Mouse (Mus musculus): ENCODE data around the gene Unc119. TPM values are rescaled to one million over a fixed set of nuclear protein-coding genes. Genes with fewer than 3 reads are reported as not detected.

Unc119 gene
- polyA plus RNA-seq, 1 experiment from 2014 or later: 62.8 TPM

DNA sequence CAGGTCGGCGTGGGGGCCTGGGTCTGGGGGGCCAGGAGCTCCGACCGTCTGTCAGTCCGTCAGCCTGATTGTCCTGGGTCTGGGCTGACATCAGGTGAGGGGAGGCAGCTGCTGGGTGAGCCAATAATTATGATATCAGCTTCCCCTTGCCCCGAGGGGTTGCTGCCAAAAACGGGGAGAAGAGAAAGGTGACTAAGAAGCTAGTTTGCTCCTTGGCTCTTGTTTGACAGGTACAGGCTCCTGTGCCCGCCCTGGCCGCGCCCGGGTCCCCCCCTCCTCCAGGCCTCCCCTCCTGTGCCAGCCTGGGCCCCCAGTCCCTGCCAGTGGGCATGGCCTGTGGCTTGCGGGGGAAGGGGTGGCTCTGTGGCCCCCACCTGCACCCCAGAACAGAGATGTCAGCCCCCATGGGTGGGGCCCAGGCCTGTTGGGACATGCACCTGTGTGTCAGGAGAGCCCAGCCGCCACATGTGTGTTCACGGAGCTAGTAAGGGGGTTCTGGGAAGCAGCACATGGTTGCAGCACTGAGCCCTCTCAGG lies 43.3 kb downstream of the Unc119 start, which contains the start of gene Foxn1:
Foxn1 (minus strand) TSS at position 51 of the 536 bp plus-strand sequence.
- WGBS: 73% methylated on average over 14 of the region's 14 CpGs
- Histone ChIP-seq H3K4me1 (peaks cover 5% of the 10 kb centered on the region; the same call in 1 of the 2 replicates), H3K4me3 (no peak within 1 kb of the TSS), H3K9me3 (no peaks in the 10 kb centered on the region), H3K27ac (0 out of 2 replicates have a peak within 1 kb of the TSS, but pooled peaks have one; percentile 35), H3K36me3 (replicated peaks) (no peaks in the 10 kb centered on the region), H3K27me3 (ENCODE audit: poor library complexity, severe bottlenecking) (no peaks in the 10 kb centered on the region)
- no peak for DNase-seq (ENCODE audit: extremely low spot score, low spot score)

GRCm38 (mm10) chr11:78392728-78393127 lies 49.4 kb downstream of the Unc119 start:
- Histone ChIP-seq H3K27me3 (ENCODE audit: poor library complexity, severe bottlenecking) (no peaks in the 10 kb centered on the region), H3K9me3 (no peaks in the 10 kb centered on the region), H3K4me3 (no peak overlapping the region), H3K36me3 (replicated peaks) (no peaks in the 10 kb centered on the region), H3K27ac (no peak overlapping the region), H3K4me1 (peaks cover 10% of the 10 kb centered on the region)
- 85% methylated on average over 3 of the region's 3 CpGs for WGBS
- DNase-seq (ENCODE audit: extremely low spot score, low spot score): no peak

- H3K4me1 ChIP-seq: peaks cover 19% of the 10 kb centered on the region
- H3K27me3 ChIP-seq (ENCODE audit: poor library complexity, severe bottlenecking): 0 out of 2 replicates have a peak, but pooled peaks cover 9% of the 10 kb centered on the region
- H3K4me3 ChIP-seq: peak overlapping the region; percentile 46
- H3K27ac ChIP-seq: peak overlapping the region; percentile 77
- H3K9me3 ChIP-seq: no peaks in the 10 kb centered on the region
- H3K36me3 ChIP-seq (replicated peaks): no peaks in the 10 kb centered on the region
- WGBS: 35% methylated on average over 11 of the region's 11 CpGs
- DNase-seq (ENCODE audit: extremely low spot score, low spot score): no peak
These were observed 53.7 kb downstream of the Unc119 start for GRCm38 (mm10) chr11:78396950-78397349.

GRCm38 (mm10) chr11:78397397-78397796 lies 54.1 kb downstream of the Unc119 start:
- H3K27ac ChIP-seq: peak overlapping the region; percentile 77
- H3K27me3 ChIP-seq (ENCODE audit: poor library complexity, severe bottlenecking): 0 out of 2 replicates have a peak, but pooled peaks cover 9% of the 10 kb centered on the region
- peak; percentile 77 for DNase-seq (ENCODE audit: extremely low spot score, low spot score)
- peaks cover 19% of the 10 kb centered on the region for H3K4me1 ChIP-seq
- peak overlapping the region; percentile 46 for H3K4me3 ChIP-seq
- no peaks in the 10 kb centered on the region for H3K9me3 ChIP-seq
- no peaks in the 10 kb centered on the region for H3K36me3 ChIP-seq (replicated peaks)
- WGBS: 9% methylated on average over 18 of the region's 18 CpGs

GRCm38 (mm10) chr11:78398212-78398611 lies 54.9 kb downstream of the Unc119 start:
- Histone ChIP-seq H3K27me3 (ENCODE audit: poor library complexity, severe bottlenecking) (0 out of 2 replicates have a peak, but pooled peaks cover 9% of the 10 kb centered on the region), H3K4me3 (no peak overlapping the region), H3K4me1 (peaks cover 19% of the 10 kb centered on the region), H3K9me3 (no peaks in the 10 kb centered on the region), H3K27ac (no peak overlapping the region), H3K36me3 (replicated peaks) (no peaks in the 10 kb centered on the region)
- 79% methylated on average over 6 of the region's 6 CpGs for WGBS
- no peak for DNase-seq (ENCODE audit: extremely low spot score, low spot score)

Other genes starting within 250 kb of the Unc119 start
- gene Fam222b, start 248.8 kb upstream of the Unc119 start, polyA plus RNA-seq (2016; fragmentation: Nextera tagmentation; extraction: Ambion mirVana): 24.2 and 24.6 TPM in 2 replicates
- gene Traf4, start 177.9 kb upstream of the Unc119 start, polyA plus RNA-seq (2016; fragmentation: Nextera tagmentation; extraction: Ambion mirVana): 97.6 and 104 TPM in 2 replicates
- 10.6 and 11.7 TPM in 2 replicates for gene Nek8, start 166.8 kb upstream of the Unc119 start, polyA plus RNA-seq (2016; fragmentation: Nextera tagmentation; extraction: Ambion mirVana)
- gene Tlcd1, start 166.8 kb upstream of the Unc119 start, polyA plus RNA-seq (2016; fragmentation: Nextera tagmentation; extraction: Ambion mirVana): 10.0 and 11.3 TPM in 2 replicates
- 1,073 and 1,096 TPM in 2 replicates for gene Rpl23a, start 159.9 kb upstream of the Unc119 start, polyA plus RNA-seq (2016; fragmentation: Nextera tagmentation; extraction: Ambion mirVana)
- 70.7 and 73.3 TPM in 2 replicates for gene Rab34, start 155.1 kb upstream of the Unc119 start, polyA plus RNA-seq (2016; fragmentation: Nextera tagmentation; extraction: Ambion mirVana)
- 0.91 and 1.5 TPM in 2 replicates for gene Proca1, start 150.1 kb upstream of the Unc119 start, polyA plus RNA-seq (2016; fragmentation: Nextera tagmentation; extraction: Ambion mirVana)
- 42.9 and 43.3 TPM in 2 replicates for gene Sdf2, start 97.7 kb upstream of the Unc119 start, polyA plus RNA-seq (2016; fragmentation: Nextera tagmentation; extraction: Ambion mirVana)
- 37.1 and 39.2 TPM in 2 replicates for gene Supt6, start 97.5 kb upstream of the Unc119 start, polyA plus RNA-seq (2016; fragmentation: Nextera tagmentation; extraction: Ambion mirVana)
- gene 2610507B11Rik, start 81.7 kb upstream of the Unc119 start, polyA plus RNA-seq (2016; fragmentation: Nextera tagmentation; extraction: Ambion mirVana): 72.5 and 72.7 TPM in 2 replicates
- gene BC030499, start 52.6 kb upstream of the Unc119 start, polyA plus RNA-seq (2016; fragmentation: Nextera tagmentation; extraction: Ambion mirVana): 0.26 and 0.52 TPM in 2 replicates
- gene Spag5, start 42.0 kb upstream of the Unc119 start, polyA plus RNA-seq (2016; fragmentation: Nextera tagmentation; extraction: Ambion mirVana): 74.9 and 76.6 TPM in 2 replicates
- gene Aldoc, start 20.5 kb upstream of the Unc119 start, polyA plus RNA-seq (2016; fragmentation: Nextera tagmentation; extraction: Ambion mirVana): 2.7 and 3.3 TPM in 2 replicates
- gene Pigs, start 15.1 kb upstream of the Unc119 start, polyA plus RNA-seq (2016; fragmentation: Nextera tagmentation; extraction: Ambion mirVana): 76.3 and 77.5 TPM in 2 replicates
- not detected in 2 replicates for gene Foxn1, start 43.1 kb downstream of the Unc119 start, polyA plus RNA-seq (2016; fragmentation: Nextera tagmentation; extraction: Ambion mirVana)
- not detected in 2 replicates for gene Slc13a2, start 78.7 kb downstream of the Unc119 start, polyA plus RNA-seq (2016; fragmentation: Nextera tagmentation; extraction: Ambion mirVana)
- 20.9 and 21.1 TPM in 2 replicates for gene Slc46a1, start 122.2 kb downstream of the Unc119 start, polyA plus RNA-seq (2016; fragmentation: Nextera tagmentation; extraction: Ambion mirVana)
- gene Sarm1, start 154.3 kb downstream of the Unc119 start, polyA plus RNA-seq (2016; fragmentation: Nextera tagmentation; extraction: Ambion mirVana): 9.4 and 9.8 TPM in 2 replicates
- 23.7 and 25.0 TPM in 2 replicates for gene Vtn, start 155.6 kb downstream of the Unc119 start, polyA plus RNA-seq (2016; fragmentation: Nextera tagmentation; extraction: Ambion mirVana)
- not detected in 2 replicates for gene Sebox, start 160.0 kb downstream of the Unc119 start, polyA plus RNA-seq (2016; fragmentation: Nextera tagmentation; extraction: Ambion mirVana)
- 76.7 and 78.5 TPM in 2 replicates for gene Tmem199, start 168.7 kb downstream of the Unc119 start, polyA plus RNA-seq (2016; fragmentation: Nextera tagmentation; extraction: Ambion mirVana)
- gene Poldip2, start 168.7 kb downstream of the Unc119 start, polyA plus RNA-seq (2016; fragmentation: Nextera tagmentation; extraction: Ambion mirVana): 144 and 148 TPM in 2 replicates
- gene Tnfaip1, start 192.8 kb downstream of the Unc119 start, polyA plus RNA-seq (2016; fragmentation: Nextera tagmentation; extraction: Ambion mirVana): 96.4 and 97.2 TPM in 2 replicates
- gene Ift20, start 192.9 kb downstream of the Unc119 start, polyA plus RNA-seq (2016; fragmentation: Nextera tagmentation; extraction: Ambion mirVana): 75.9 and 78.8 TPM in 2 replicates
- gene Tmem97, start 207.3 kb downstream of the Unc119 start, polyA plus RNA-seq (2016; fragmentation: Nextera tagmentation; extraction: Ambion mirVana): 106 and 111 TPM in 2 replicates

Measured in forebrain, embryonic 10.5 days (tissue).